ENCODE assay signal across 8 mouse cellular contexts in genomic region chr8:85432168-85433016, GRCm38 (mm10). TPM values are rescaled to one million over a fixed set of nuclear protein-coding genes. Genes with fewer than 3 reads are reported as not detected.
DNase-seq lines count a peak whose midpoint lies in the region; ATAC-seq and TF ChIP-seq lines count a peak whose summit lies in the region.

Gene 4921524J17Rik (minus strand): TSS chr8:85432833.

- peaks cover 39% of the 10 kb centered on the region for H3K4me1 ChIP-seq in forebrain, embryonic 15.5 days
- peaks cover 10% of the 10 kb centered on the region; the same call in 1 of the 2 replicates for H3K4me1 ChIP-seq in lung, embryonic 14.5 days (ENCODE audit: insufficient read depth)
- H3K4me1 ChIP-seq in olfactory bulb, adult 2 months (ENCODE audit: control insufficient read depth, insufficient read depth, low read length): peaks cover 5% of the 10 kb centered on the region; the same call in 1 of the 2 replicates
- peaks cover 5% of the 10 kb centered on the region; the same call in 1 of the 2 replicates for H3K4me1 ChIP-seq in thymus, adult 2 months (replicated peaks; ENCODE audit: control insufficient read depth, insufficient read depth, low read length)

- intact Hi-C loops in heart, postnatal 36 days (cut with DNase I): no loop called here

- H3K4me2 ChIP-seq in forebrain, embryonic 15.5 days (replicated peaks): peak within 1 kb of the TSS; percentile 51
- peak within 1 kb of the TSS; percentile 75 for H3K4me2 ChIP-seq in lung, embryonic 14.5 days

- H3K27ac ChIP-seq in forebrain, embryonic 15.5 days (replicated peaks): peak within 1 kb of the TSS; percentile 94
- peak within 1 kb of the TSS; percentile 89 for H3K27ac ChIP-seq in layer of hippocampus, adult 2 months
- H3K27ac ChIP-seq in lung, embryonic 14.5 days (ENCODE audit: low read depth): peak within 1 kb of the TSS; percentile 97
- 0 out of 2 replicates have a peak within 1 kb of the TSS, but pooled peaks have one; percentile 40 for H3K27ac ChIP-seq in olfactory bulb, adult 2 months (ENCODE audit: insufficient read depth, low read depth, low read length)
- peak within 1 kb of the TSS; percentile 59; the same call in 1 of the 2 replicates for H3K27ac ChIP-seq in thymus, adult 2 months (ENCODE audit: control insufficient read depth, insufficient read depth, low read length)

- no peaks in the 10 kb centered on the region for H3K9me3 ChIP-seq in forebrain, embryonic 15.5 days
- no peaks in the 10 kb centered on the region for H3K9me3 ChIP-seq in lung, embryonic 14.5 days (ENCODE audit: low read depth, low read length)

- peak; percentile 98 for DNase-seq in ES-CJ7 (ENCODE audit: low read depth, low spot score)
- DNase-seq in cerebellum, adult 11 months: peak; percentile 95
- peak; percentile 96 for DNase-seq in heart, postnatal 36 days
- peak; percentile 97 for DNase-seq in layer of hippocampus, adult 2 months (ENCODE audit: low spot score in 2 of 2)
- peak; percentile 99 for DNase-seq in lung, embryonic 14.5 days
- DNase-seq in thymus, adult 2 months: peak; percentile 97

- no peak for TF ChIP-seq CTCF in layer of hippocampus, adult 2 months (conservative IDR thresholded peaks at IDR 0.05)
- TF ChIP-seq CTCF in lung, embryonic 14.5 days (IDR thresholded peaks at IDR 0.05; ENCODE audit: low read depth): no peak
- TF ChIP-seq CTCF in olfactory bulb, adult 2 months (IDR thresholded peaks at IDR 0.05; ENCODE audit: insufficient read depth, low read depth, low read length): no peak
- peak; percentile 76; the same call in 1 of the 2 replicates for TF ChIP-seq CTCF in thymus, adult 2 months (IDR thresholded peaks at IDR 0.05; ENCODE audit: borderline replicate concordance, control insufficient read depth, extremely low read depth, insufficient read depth, low read length, poor library complexity)

- ATAC-seq in forebrain, embryonic 15.5 days (replicated peaks): peak; percentile 100
- ATAC-seq in lung, embryonic 14.5 days (ENCODE audit: insufficient read depth): peak; percentile 99

- peak within 1 kb of the TSS; percentile 79 for H3K9ac ChIP-seq in forebrain, embryonic 15.5 days (replicated peaks)
- H3K9ac ChIP-seq in lung, embryonic 14.5 days: peak within 1 kb of the TSS; percentile 88

- H3K36me3 ChIP-seq in forebrain, embryonic 15.5 days: no peaks in the 10 kb centered on the region
- no peaks in the 10 kb centered on the region for H3K36me3 ChIP-seq in lung, embryonic 14.5 days (ENCODE audit: insufficient read depth)
- H3K36me3 ChIP-seq in thymus, adult 2 months (ENCODE audit: control insufficient read depth, insufficient read depth, low read length): no peaks in the 10 kb centered on the region

- WGBS in forebrain, embryonic 15.5 days: under 1% methylated on average over 77 of the region's 85 CpGs
- under 1% methylated on average over 72 of the region's 85 CpGs for WGBS in lung, embryonic 14.5 days
- WGBS in olfactory bulb, adult 2 months: under 1% methylated on average over 85 of the region's 85 CpGs
- under 1% methylated on average over 82 of the region's 85 CpGs for WGBS in thymus, adult 2 months

- H3K27me3 ChIP-seq in forebrain, embryonic 15.5 days: no peaks in the 10 kb centered on the region
- H3K27me3 ChIP-seq in lung, embryonic 14.5 days (ENCODE audit: insufficient read depth, low read length): no peaks in the 10 kb centered on the region
- no peaks in the 10 kb centered on the region for H3K27me3 ChIP-seq in thymus, adult 2 months (ENCODE audit: control insufficient read depth, insufficient read depth, low read length)

- peak within 1 kb of the TSS; percentile 81 for H3K4me3 ChIP-seq in forebrain, embryonic 15.5 days
- peak within 1 kb of the TSS; percentile 79 for H3K4me3 ChIP-seq in layer of hippocampus, adult 2 months
- H3K4me3 ChIP-seq in lung, embryonic 14.5 days (ENCODE audit: low read depth, low read length): peak within 1 kb of the TSS; percentile 80
- peak within 1 kb of the TSS; percentile 94 for H3K4me3 ChIP-seq in olfactory bulb, adult 2 months (ENCODE audit: insufficient read depth, low read depth, low read length)
- H3K4me3 ChIP-seq in thymus, adult 2 months (ENCODE audit: control insufficient read depth, insufficient read depth, low read length): peak within 1 kb of the TSS; percentile 56

- peak; percentile 92 for TF ChIP-seq POLR2A in olfactory bulb, adult 2 months (IDR thresholded peaks at IDR 0.05; ENCODE audit: insufficient read depth, low read depth, low read length)
- TF ChIP-seq POLR2A in thymus, adult 2 months (IDR thresholded peaks at IDR 0.05; ENCODE audit: control insufficient read depth, extremely low read depth, insufficient read depth, low read length, poor library complexity): peak; percentile 95

RNA-seq across cellular contexts. Expression of gene 4921524J17Rik, which starts in this region (rescaled TPM):
- 69.3 and 74.7 TPM in 2 replicates for polyA plus RNA-seq in forebrain, embryonic 15.5 days (2015; fragmentation: Nextera tagmentation; extraction: Ambion mirVana)
- 10 to 100 TPM; 19.7 to 20.9 TPM for total RNA-seq in heart, postnatal 36 days (2021)
- 10 to 100 TPM; 16.5 to 17.7 TPM for total RNA-seq in layer of hippocampus, adult 2 months (2021)
- polyA plus RNA-seq in lung, embryonic 14.5 days (2014; fragmentation: Nextera tagmentation; extraction: Ambion mirVana): 35.0 and 40.0 TPM in 2 replicates
- polyA plus RNA-seq in olfactory bulb, adult 2 months (2012; ENCODE audit: insufficient read depth, insufficient read length, low replicate concordance, missing spikeins): not detected in 2 replicates
- 6.6 and 7.2 TPM in 2 replicates for polyA plus RNA-seq in thymus, adult 2 months (2012; rRNA removed)

Comparison
In these comparisons a context has a peak if more than half of its experiments do, and no peak if none do; other contexts are left out.
1. Peak in every context shown above with its lines: DNase-seq, ATAC-seq, H3K4me3 ChIP-seq and H3K27ac ChIP-seq.
2. H3K27ac ChIP-seq: peak in every context shown above with its lines; median percentile 97 in lung, embryonic 14.5 days; 94 in forebrain, embryonic 15.5 days; 89 in layer of hippocampus, adult 2 months; 59 in thymus, adult 2 months; 40 in olfactory bulb, adult 2 months.